Mouse (Mus musculus): Measurements from ENCODE around the gene Zfyve28. TPM values are rescaled to one million over a fixed set of nuclear protein-coding genes. Genes with fewer than 3 reads are reported as not detected.

Gene Zfyve28
- polyA plus RNA-seq (2016; fragmentation: Nextera tagmentation; extraction: Ambion mirVana): 0.52 and 0.93 TPM in 2 replicates

DNA sequence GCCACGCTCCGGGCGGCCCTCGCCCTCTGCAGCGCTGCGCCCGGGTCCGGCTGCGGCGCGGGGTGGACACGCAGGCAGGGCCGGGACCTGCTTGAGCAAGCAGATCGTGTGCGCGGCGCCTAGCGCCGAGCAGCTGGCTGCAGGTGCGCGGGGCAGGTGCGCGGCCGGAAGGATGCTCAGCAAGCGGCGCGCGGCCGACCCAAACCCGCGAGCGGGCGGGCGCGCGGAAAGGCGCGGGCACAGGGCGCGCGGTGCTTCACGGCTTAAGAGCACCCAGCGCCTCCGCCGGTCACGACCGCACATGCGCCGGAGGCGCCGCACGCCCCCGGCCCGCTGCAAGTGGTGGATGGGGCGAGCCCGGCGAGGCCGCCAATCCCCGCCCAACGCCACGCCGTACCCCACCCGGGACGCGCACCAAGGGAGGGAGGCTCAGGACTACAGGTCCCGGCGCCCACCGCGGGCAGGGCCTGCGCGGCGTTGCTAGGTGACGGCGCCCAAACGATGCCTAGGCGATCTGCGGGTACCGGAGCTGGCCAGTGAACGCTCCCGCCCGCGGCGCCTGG, at the start of gene Zfyve28, which contains the start of gene Cfap99:
Gene Zfyve28, minus strand, starts transcription at position 296 of the 563 bp plus-strand sequence.
Gene Cfap99, plus strand, starts transcription at position 447 of the 563 bp plus-strand sequence.
- Histone ChIP-seq H3K9me3 (no peaks in the 10 kb centered on the region), H3K27me3 (ENCODE audit: insufficient read depth, poor library complexity, severe bottlenecking) (peaks cover 85% of the 10 kb centered on the region), H3K27ac (peak within 1 kb of the TSS; percentile 49; the same call in 1 of the 2 replicates), H3K4me3 (peak within 1 kb of the TSS; percentile 75), H3K36me3 (no peaks in the 10 kb centered on the region), H3K4me1 (peaks cover 35% of the 10 kb centered on the region)
- peak; percentile 86 for DNase-seq (ENCODE audit: low spot score)
- WGBS: under 1% methylated on average over 83 of the region's 83 CpGs

- Histone ChIP-seq H3K4me3 (peak overlapping the region; percentile 96), H3K36me3 (peaks cover 7% of the 10 kb centered on the region), H3K9me3 (no peaks in the 10 kb centered on the region), H3K4me1 (peaks cover 11% of the 10 kb centered on the region; the same call in 1 of the 2 replicates), H3K27me3 (ENCODE audit: insufficient read depth, poor library complexity, severe bottlenecking) (no peaks in the 10 kb centered on the region), H3K27ac (peak overlapping the region; percentile 99)
- peak; percentile 90 for DNase-seq (ENCODE audit: low spot score)
- WGBS: under 1% methylated on average over 42 of the region's 42 CpGs
These were observed 48.7 kb upstream of the Zfyve28 start for GRCm38 (mm10) chr5:34336775-34337450.

DNA sequence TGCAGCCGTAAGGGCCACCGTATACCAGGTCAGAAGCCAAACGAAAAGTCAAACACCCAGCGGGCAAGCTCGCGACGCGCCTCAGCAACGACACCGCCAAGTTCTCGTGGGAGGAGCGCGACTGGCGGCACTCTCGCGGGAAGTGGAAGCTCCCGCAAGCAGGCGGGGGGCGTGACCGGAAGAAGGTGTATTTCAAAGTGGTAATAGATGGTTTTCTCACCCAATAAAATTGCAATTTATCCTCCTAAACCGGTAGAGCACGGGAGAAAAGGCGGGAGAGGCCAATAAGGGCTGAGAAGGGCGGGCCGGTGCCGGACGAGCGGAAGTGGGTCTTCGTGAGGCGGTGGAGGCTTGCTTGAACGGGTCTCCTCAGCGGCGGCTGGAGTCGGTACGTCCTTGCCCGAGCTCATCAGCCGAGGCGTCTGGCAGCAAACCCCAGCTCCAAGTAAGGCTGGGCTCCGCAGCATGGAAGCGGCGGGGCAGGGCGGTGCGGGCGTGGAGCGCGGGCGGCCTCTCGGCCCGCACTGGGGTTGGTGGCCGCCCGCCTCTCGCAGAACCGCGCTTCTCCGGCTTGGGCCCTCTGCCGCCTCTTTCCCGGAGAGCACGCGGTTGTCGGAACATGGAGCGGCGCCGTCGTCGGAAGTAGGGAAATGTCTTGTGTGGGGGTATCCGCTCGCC, 48.0 kb upstream of the Zfyve28 start, which contains the start of gene Rnf4:
Gene Rnf4, plus strand, starts transcription at position 193 of the 678 bp plus-strand sequence.
- Histone ChIP-seq H3K9me3 (no peaks in the 10 kb centered on the region), H3K36me3 (peaks cover 7% of the 10 kb centered on the region), H3K27me3 (ENCODE audit: insufficient read depth, poor library complexity, severe bottlenecking) (no peaks in the 10 kb centered on the region), H3K4me1 (peaks cover 11% of the 10 kb centered on the region; the same call in 1 of the 2 replicates), H3K4me3 (peak within 1 kb of the TSS; percentile 96), H3K27ac (peak within 1 kb of the TSS; percentile 99)
- peak; percentile 99 for DNase-seq (ENCODE audit: low spot score)
- WGBS: under 1% methylated on average over 67 of the region's 67 CpGs

DNA sequence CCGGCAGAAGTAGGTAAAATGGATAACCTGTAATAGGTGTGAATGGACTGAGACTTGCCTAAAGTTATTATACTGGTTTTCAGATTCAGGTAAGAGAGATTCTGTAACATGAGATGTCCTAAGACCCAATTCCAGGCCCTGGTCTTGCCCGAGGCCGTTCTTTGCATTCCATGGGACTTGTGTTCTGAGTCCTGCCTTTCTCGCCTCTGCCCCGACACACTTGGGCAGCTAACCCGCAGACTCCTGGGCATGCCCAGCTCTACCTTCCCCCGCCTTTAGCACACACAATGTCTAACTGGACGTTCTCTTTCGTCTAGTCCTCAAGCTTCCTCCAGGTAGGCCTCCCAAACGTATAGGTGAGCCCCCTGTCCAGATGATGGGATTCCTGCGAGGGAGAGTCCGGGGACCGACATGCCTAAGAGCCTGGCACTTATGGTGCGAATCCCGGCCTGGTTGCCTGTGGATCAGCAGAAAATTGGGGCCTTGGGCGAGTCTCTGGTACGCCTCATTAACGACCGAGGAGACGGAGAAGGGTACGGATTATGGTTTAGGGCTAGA, 47.4 kb upstream of the Zfyve28 start:
- no peak for DNase-seq (ENCODE audit: low spot score)
- H3K27ac ChIP-seq: peak overlapping the region; percentile 99
- peaks cover 11% of the 10 kb centered on the region; the same call in 1 of the 2 replicates for H3K4me1 ChIP-seq
- 2% methylated on average over 21 of the region's 21 CpGs for WGBS
- H3K4me3 ChIP-seq: peak overlapping the region; percentile 96
- H3K9me3 ChIP-seq: no peaks in the 10 kb centered on the region
- no peaks in the 10 kb centered on the region for H3K27me3 ChIP-seq (ENCODE audit: insufficient read depth, poor library complexity, severe bottlenecking)
- H3K36me3 ChIP-seq: peaks cover 7% of the 10 kb centered on the region

DNA sequence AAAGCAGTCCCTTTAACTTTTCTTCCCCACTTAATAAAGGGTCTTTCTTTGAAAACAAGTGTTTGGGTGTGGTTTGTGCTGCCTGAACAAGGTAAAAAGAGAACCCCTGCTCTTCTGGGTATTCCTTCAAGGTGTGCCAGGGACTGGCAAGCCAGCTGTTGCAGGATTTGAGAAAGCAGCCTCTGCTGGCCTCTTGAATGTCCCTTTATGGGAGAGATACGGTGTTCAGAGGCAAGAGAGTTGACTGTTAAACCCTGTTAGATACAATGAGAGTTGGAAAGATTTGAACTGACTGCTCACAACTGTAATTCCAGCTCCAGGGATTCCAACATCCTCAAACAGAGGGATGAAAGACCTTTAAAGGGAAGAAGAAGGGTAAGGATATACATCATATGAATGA, 45.8 kb upstream of the Zfyve28 start:
- no peaks in the 10 kb centered on the region for H3K9me3 ChIP-seq
- 78% methylated on average over 1 of the region's 1 CpGs for WGBS
- no peak overlapping the region for H3K4me3 ChIP-seq
- H3K27me3 ChIP-seq (ENCODE audit: insufficient read depth, poor library complexity, severe bottlenecking): no peaks in the 10 kb centered on the region
- peaks cover 11% of the 10 kb centered on the region; the same call in 1 of the 2 replicates for H3K4me1 ChIP-seq
- H3K36me3 ChIP-seq: peaks cover 7% of the 10 kb centered on the region
- no peak overlapping the region for H3K27ac ChIP-seq
- no peak for DNase-seq (ENCODE audit: low spot score)

GRCm38 (mm10) chr5:34330136-34330535, 41.9 kb upstream of the Zfyve28 start:
- H3K4me3 ChIP-seq: no peak overlapping the region
- H3K9me3 ChIP-seq: no peaks in the 10 kb centered on the region
- H3K4me1 ChIP-seq: peaks cover 15% of the 10 kb centered on the region
- H3K27me3 ChIP-seq (ENCODE audit: insufficient read depth, poor library complexity, severe bottlenecking): no peaks in the 10 kb centered on the region
- 84% methylated on average over 2 of the region's 2 CpGs for WGBS
- DNase-seq (ENCODE audit: low spot score): no peak
- no peak overlapping the region for H3K27ac ChIP-seq
- peaks cover 3% of the 10 kb centered on the region; the same call in 1 of the 2 replicates for H3K36me3 ChIP-seq

- WGBS: 9% methylated on average over 31 of the region's 31 CpGs
- Histone ChIP-seq H3K27ac (peak overlapping the region; percentile 89), H3K4me3 (peak overlapping the region; percentile 55), H3K4me1 (peaks cover 14% of the 10 kb centered on the region), H3K9me3 (no peaks in the 10 kb centered on the region), H3K36me3 (no peaks in the 10 kb centered on the region), H3K27me3 (ENCODE audit: insufficient read depth, poor library complexity, severe bottlenecking) (no peaks in the 10 kb centered on the region)
- peak; percentile 81 for DNase-seq (ENCODE audit: low spot score)
These were observed 38.8 kb upstream of the Zfyve28 start for GRCm38 (mm10) chr5:34326875-34327576.

DNA sequence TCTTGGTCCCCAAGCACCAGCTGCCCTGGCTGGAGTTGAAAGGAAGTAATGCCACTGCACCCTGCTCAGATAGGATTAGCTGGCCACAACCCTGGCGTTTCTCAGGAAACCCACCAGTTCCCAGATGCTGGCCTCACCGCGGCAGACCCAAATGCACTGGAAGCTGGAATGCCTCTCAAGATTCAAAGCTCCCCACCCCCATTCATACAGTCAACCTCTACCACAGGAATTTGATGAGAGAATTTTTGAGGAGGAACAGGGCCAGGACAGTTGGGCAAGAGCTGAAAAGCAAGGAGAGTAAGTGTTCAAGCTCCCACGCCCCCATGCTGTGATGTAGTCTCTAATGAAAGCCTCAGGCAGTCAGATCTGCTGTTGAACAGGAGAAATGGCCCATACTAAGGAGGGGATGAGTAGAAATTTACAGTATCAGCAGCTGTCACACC, 38.0 kb upstream of the Zfyve28 start:
- DNase-seq (ENCODE audit: low spot score): no peak
- Histone ChIP-seq H3K4me1 (peaks cover 14% of the 10 kb centered on the region), H3K36me3 (no peaks in the 10 kb centered on the region), H3K9me3 (no peaks in the 10 kb centered on the region), H3K27ac (peak overlapping the region; percentile 89), H3K27me3 (ENCODE audit: insufficient read depth, poor library complexity, severe bottlenecking) (no peaks in the 10 kb centered on the region), H3K4me3 (peak overlapping the region; percentile 55; the same call in 1 of the 2 replicates)
- 24% methylated on average over 4 of the region's 4 CpGs for WGBS

GRCm38 (mm10) chr5:34325286-34325685, 37.0 kb upstream of the Zfyve28 start:
- H3K9me3 ChIP-seq: no peaks in the 10 kb centered on the region
- no peak overlapping the region for H3K4me3 ChIP-seq
- DNase-seq (ENCODE audit: low spot score): no peak
- no peak overlapping the region for H3K27ac ChIP-seq
- no peaks in the 10 kb centered on the region for H3K27me3 ChIP-seq (ENCODE audit: insufficient read depth, poor library complexity, severe bottlenecking)
- peaks cover 14% of the 10 kb centered on the region for H3K4me1 ChIP-seq
- H3K36me3 ChIP-seq: no peaks in the 10 kb centered on the region

- Histone ChIP-seq H3K27ac (no peak overlapping the region), H3K4me3 (no peak overlapping the region), H3K9me3 (no peaks in the 10 kb centered on the region), H3K4me1 (peaks cover 3% of the 10 kb centered on the region), H3K36me3 (no peaks in the 10 kb centered on the region), H3K27me3 (ENCODE audit: insufficient read depth, poor library complexity, severe bottlenecking) (no peaks in the 10 kb centered on the region)
- WGBS: 84% methylated on average over 4 of the region's 4 CpGs
- DNase-seq (ENCODE audit: low spot score): no peak
These were observed 33.0 kb upstream of the Zfyve28 start for GRCm38 (mm10) chr5:34321236-34321635.

GRCm38 (mm10) chr5:34319491-34320034, 31.3 kb upstream of the Zfyve28 start:
- Histone ChIP-seq H3K4me3 (no peak overlapping the region), H3K36me3 (no peaks in the 10 kb centered on the region), H3K4me1 (no peaks in the 10 kb centered on the region), H3K27me3 (ENCODE audit: insufficient read depth, poor library complexity, severe bottlenecking) (no peaks in the 10 kb centered on the region), H3K27ac (no peak overlapping the region), H3K9me3 (no peaks in the 10 kb centered on the region)
- DNase-seq (ENCODE audit: low spot score): no peak
- WGBS: 61% methylated on average over 2 of the region's 2 CpGs

DNA sequence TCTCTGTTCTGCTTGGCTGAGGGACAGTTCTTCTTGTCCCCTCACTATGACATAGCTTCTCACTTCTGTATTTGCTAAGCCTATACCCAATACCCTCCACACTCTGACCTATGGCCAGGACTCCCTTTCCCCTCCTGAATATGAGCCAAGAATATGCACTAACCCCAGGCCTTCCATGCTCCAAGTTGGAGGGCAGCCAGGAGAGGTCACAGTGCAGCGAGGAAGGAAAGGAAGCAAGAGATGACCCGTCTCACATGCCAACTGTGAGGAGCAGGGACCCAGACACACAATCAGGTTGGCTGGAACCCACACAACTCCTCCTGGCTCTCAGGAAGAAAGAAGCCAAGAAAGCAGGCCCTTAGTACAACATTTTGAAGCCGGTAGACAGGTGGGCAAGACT, 20.8 kb upstream of the Zfyve28 start:
- WGBS: 64% methylated on average over 3 of the region's 3 CpGs
- no peak for DNase-seq (ENCODE audit: low spot score)
- H3K4me3 ChIP-seq: no peak overlapping the region

More for the DNA sequence above, 20.8 kb upstream of the Zfyve28 start:
- Histone ChIP-seq H3K4me1 (no peaks in the 10 kb centered on the region), H3K27me3 (ENCODE audit: insufficient read depth, poor library complexity, severe bottlenecking) (peaks cover 22% of the 10 kb centered on the region), H3K36me3 (no peaks in the 10 kb centered on the region), H3K27ac (no peak overlapping the region), H3K9me3 (no peaks in the 10 kb centered on the region)
